Mouse (Mus musculus): ENCODE data around the gene Tbc1d10b. TPM values are rescaled to one million over a fixed set of nuclear protein-coding genes. Genes with fewer than 3 reads are reported as not detected.

The Tbc1d10b gene
- polyA plus RNA-seq, 1 experiment from 2014 or later, result 27.0 TPM

- Histone ChIP-seq H3K27me3 (replicated peaks; ENCODE audit: control insufficient read depth, insufficient read depth, low read length) (no peaks in the 10 kb centered on the region), H3K9me3 (ENCODE audit: control insufficient read depth, low read length) (no peaks in the 10 kb centered on the region), H3K36me3 (ENCODE audit: control insufficient read depth, insufficient read depth, low read length) (no peaks in the 10 kb centered on the region; the same call in 1 of the 2 replicates), H3K4me2 (ENCODE audit: low read length) (peak within 1 kb of the TSS; percentile 94), H3K4me1 (ENCODE audit: control insufficient read depth, insufficient read depth, low read depth, low read length) (peaks cover 17% of the 10 kb centered on the region), H3K9ac (ENCODE audit: low read depth, low read length) (peak within 1 kb of the TSS; percentile 98), H3K4me3 (ENCODE audit: low read length) (peak within 1 kb of the TSS; percentile 93), H3K27ac (ENCODE audit: low read depth, low read length) (peak within 1 kb of the TSS; percentile 88)
- ATAC-seq, result peak; percentile 96
- WGBS, result under 1% methylated on average over 44 of the region's 56 CpGs
Measured at GRCm38 (mm10) chr7:127243870-127244657, 35.8 kb upstream of the Tbc1d10b start, which contains the start of gene Zfp771. Zfp771 (plus strand) TSS chr7:127244274.

GRCm38 (mm10) chr7:127243361-127243867 is 35.1 kb upstream of the Tbc1d10b start:
- H3K36me3 ChIP-seq (ENCODE audit: control insufficient read depth, insufficient read depth, low read length), result peaks cover 6% of the 10 kb centered on the region; the same call in 1 of the 2 replicates
- no peak overlapping the region for H3K9ac ChIP-seq (ENCODE audit: low read depth, low read length)
- 37% methylated on average over 2 of the region's 2 CpGs for WGBS
- H3K4me3 ChIP-seq (ENCODE audit: low read length), result peak overlapping the region; percentile 93; the same call in 1 of the 2 replicates
- ATAC-seq, result no peak
- H3K4me2 ChIP-seq (ENCODE audit: low read length), result peak overlapping the region; percentile 94
- peaks cover 17% of the 10 kb centered on the region for H3K4me1 ChIP-seq (ENCODE audit: control insufficient read depth, insufficient read depth, low read depth, low read length)
- H3K9me3 ChIP-seq (ENCODE audit: control insufficient read depth, low read length), result no peaks in the 10 kb centered on the region
- no peak overlapping the region; the same call in none of the 2 replicates for H3K27ac ChIP-seq (ENCODE audit: low read depth, low read length)
- no peaks in the 10 kb centered on the region for H3K27me3 ChIP-seq (replicated peaks; ENCODE audit: control insufficient read depth, insufficient read depth, low read length)

- Histone ChIP-seq H3K36me3 (ENCODE audit: control insufficient read depth, insufficient read depth, low read length) (peaks cover 27% of the 10 kb centered on the region), H3K4me1 (ENCODE audit: control insufficient read depth, insufficient read depth, low read depth, low read length) (peaks cover 31% of the 10 kb centered on the region), H3K9ac (ENCODE audit: low read depth, low read length) (no peak overlapping the region), H3K27me3 (replicated peaks; ENCODE audit: control insufficient read depth, insufficient read depth, low read length) (no peaks in the 10 kb centered on the region), H3K9me3 (ENCODE audit: control insufficient read depth, low read length) (no peaks in the 10 kb centered on the region), H3K4me3 (ENCODE audit: low read length) (no peak overlapping the region), H3K4me2 (ENCODE audit: low read length) (peak overlapping the region; percentile 15; the same call in 1 of the 2 replicates), H3K27ac (ENCODE audit: low read depth, low read length) (no peak overlapping the region)
- no peak for ATAC-seq
- WGBS, result 87% methylated on average over 2 of the region's 2 CpGs
Measured at GRCm38 (mm10) chr7:127234777-127235176, 26.5 kb upstream of the Tbc1d10b start.

- Histone ChIP-seq H3K4me1 (ENCODE audit: control insufficient read depth, insufficient read depth, low read depth, low read length) (peaks cover 31% of the 10 kb centered on the region), H3K4me3 (ENCODE audit: low read length) (peak overlapping the region; percentile 86), H3K27me3 (replicated peaks; ENCODE audit: control insufficient read depth, insufficient read depth, low read length) (no peaks in the 10 kb centered on the region), H3K9ac (ENCODE audit: low read depth, low read length) (peak overlapping the region; percentile 96), H3K4me2 (ENCODE audit: low read length) (peak overlapping the region; percentile 72), H3K36me3 (ENCODE audit: control insufficient read depth, insufficient read depth, low read length) (peaks cover 24% of the 10 kb centered on the region), H3K27ac (ENCODE audit: low read depth, low read length) (peak overlapping the region; percentile 98), H3K9me3 (ENCODE audit: control insufficient read depth, low read length) (no peaks in the 10 kb centered on the region)
- no peak for ATAC-seq
- WGBS, result 5% methylated on average over 9 of the region's 9 CpGs
Measured at GRCm38 (mm10) chr7:127233765-127234164, 25.5 kb upstream of the Tbc1d10b start.

GRCm38 (mm10) chr7:127233368-127233749 is 25.1 kb upstream of the Tbc1d10b start:
- Histone ChIP-seq H3K9ac (ENCODE audit: low read depth, low read length) (peak overlapping the region; percentile 96), H3K27ac (ENCODE audit: low read depth, low read length) (peak overlapping the region; percentile 98), H3K9me3 (ENCODE audit: control insufficient read depth, low read length) (no peaks in the 10 kb centered on the region), H3K4me3 (ENCODE audit: low read length) (peak overlapping the region; percentile 86), H3K4me2 (ENCODE audit: low read length) (peak overlapping the region; percentile 72), H3K36me3 (ENCODE audit: control insufficient read depth, insufficient read depth, low read length) (peaks cover 21% of the 10 kb centered on the region), H3K4me1 (ENCODE audit: control insufficient read depth, insufficient read depth, low read depth, low read length) (peaks cover 31% of the 10 kb centered on the region), H3K27me3 (replicated peaks; ENCODE audit: control insufficient read depth, insufficient read depth, low read length) (no peaks in the 10 kb centered on the region)
- ATAC-seq, result peak; percentile 41
- under 1% methylated on average over 27 of the region's 27 CpGs for WGBS

GRCm38 (mm10) chr7:127232622-127233367 is 24.5 kb upstream of the Tbc1d10b start, which contains the start of the genes Zfp553 and Sept1:
Zfp553 (plus strand) TSS chr7:127233061.
Sept1 (minus strand) TSS chr7:127233130.
- no peaks in the 10 kb centered on the region for H3K9me3 ChIP-seq (ENCODE audit: control insufficient read depth, low read length)
- H3K27ac ChIP-seq (ENCODE audit: low read depth, low read length), result peak within 1 kb of the TSS; percentile 98
- peak within 1 kb of the TSS; percentile 96 for H3K9ac ChIP-seq (ENCODE audit: low read depth, low read length)
- H3K4me2 ChIP-seq (ENCODE audit: low read length), result peak within 1 kb of the TSS; percentile 72
- H3K4me3 ChIP-seq (ENCODE audit: low read length), result peak within 1 kb of the TSS; percentile 86
- under 1% methylated on average over 62 of the region's 64 CpGs for WGBS
- ATAC-seq, result peak; percentile 93
- no peaks in the 10 kb centered on the region for H3K27me3 ChIP-seq (replicated peaks; ENCODE audit: control insufficient read depth, insufficient read depth, low read length)
- H3K36me3 ChIP-seq (ENCODE audit: control insufficient read depth, insufficient read depth, low read length), result peaks cover 21% of the 10 kb centered on the region
- H3K4me1 ChIP-seq (ENCODE audit: control insufficient read depth, insufficient read depth, low read depth, low read length), result peaks cover 31% of the 10 kb centered on the region

GRCm38 (mm10) chr7:127231826-127232621 is 23.8 kb upstream of the Tbc1d10b start:
- Histone ChIP-seq H3K4me1 (ENCODE audit: control insufficient read depth, insufficient read depth, low read depth, low read length) (peaks cover 31% of the 10 kb centered on the region), H3K27ac (ENCODE audit: low read depth, low read length) (peak overlapping the region; percentile 98), H3K4me2 (ENCODE audit: low read length) (peak overlapping the region; percentile 72), H3K4me3 (ENCODE audit: low read length) (peak overlapping the region; percentile 86), H3K36me3 (ENCODE audit: control insufficient read depth, insufficient read depth, low read length) (peaks cover 19% of the 10 kb centered on the region), H3K27me3 (replicated peaks; ENCODE audit: control insufficient read depth, insufficient read depth, low read length) (no peaks in the 10 kb centered on the region), H3K9me3 (ENCODE audit: control insufficient read depth, low read length) (no peaks in the 10 kb centered on the region), H3K9ac (ENCODE audit: low read depth, low read length) (peak overlapping the region; percentile 96)
- ATAC-seq, result no peak
- WGBS, result 3% methylated on average over 20 of the region's 20 CpGs

- Histone ChIP-seq H3K27ac (ENCODE audit: low read depth, low read length) (no peak overlapping the region), H3K36me3 (ENCODE audit: control insufficient read depth, insufficient read depth, low read length) (peaks cover 12% of the 10 kb centered on the region), H3K9me3 (ENCODE audit: control insufficient read depth, low read length) (no peaks in the 10 kb centered on the region), H3K27me3 (replicated peaks; ENCODE audit: control insufficient read depth, insufficient read depth, low read length) (no peaks in the 10 kb centered on the region), H3K9ac (ENCODE audit: low read depth, low read length) (peak overlapping the region; percentile 96; the same call in 1 of the 2 replicates), H3K4me2 (ENCODE audit: low read length) (peak overlapping the region; percentile 72), H3K4me3 (ENCODE audit: low read length) (peak overlapping the region; percentile 86), H3K4me1 (ENCODE audit: control insufficient read depth, insufficient read depth, low read depth, low read length) (peaks cover 31% of the 10 kb centered on the region)
- 47% methylated on average over 3 of the region's 3 CpGs for WGBS
- no peak for ATAC-seq
Measured at GRCm38 (mm10) chr7:127231376-127231775, 23.1 kb upstream of the Tbc1d10b start.
